Mouse (Mus musculus) C2C12 (cell line): Measurements from ENCODE around the gene Fyn. TPM values are rescaled to one million over a fixed set of nuclear protein-coding genes. Genes with fewer than 3 reads are reported as not detected.

Experiments
- H3K27me3 ChIP-seq: one replicate; pipeline ENCODE4 v1.6.1; 2011; ENCODE audit not compliant: control insufficient read depth, insufficient read depth, insufficient read length
- H3K36me3 ChIP-seq: one replicate; pipeline ENCODE4 v1.6.1; 2011; ENCODE audit not compliant: control insufficient read depth, insufficient read depth
- H3K4me3 ChIP-seq: one replicate; pipeline ENCODE4 v1.5.1; 2011; ENCODE audit warnings: mild to moderate bottlenecking, control low read depth; ENCODE audit not compliant: poor library complexity, insufficient read depth, severe bottlenecking
- H3K79me2 ChIP-seq: one replicate; pipeline ENCODE4 v1.6.1; 2011; ENCODE audit not compliant: control insufficient read depth, insufficient read depth
- H3K79me3 ChIP-seq: one replicate; pipeline ENCODE4 v1.6.1; 2011; ENCODE audit warnings: low read depth, control low read depth
- H3ac ChIP-seq: one replicate; pipeline ENCODE3; 2011; ENCODE audit warnings: low read depth; ENCODE audit not compliant: control insufficient read depth, insufficient read length
- CEBPB ChIP-seq: IDR thresholded peaks from one replicate; pipeline ENCODE4 v1.6.1; 2011; ENCODE audit warnings: low read depth, mild to moderate bottlenecking, control low read depth, moderate library complexity
- CTCF ChIP-seq: IDR thresholded peaks from one replicate; pipeline ENCODE4 v1.5.1; 2011; ENCODE audit not compliant: control insufficient read depth, insufficient read depth, insufficient read length
- FOSL1 ChIP-seq: IDR thresholded peaks from one replicate; pipeline ENCODE4 v1.8.0; 2011; ENCODE audit warnings: mild to moderate bottlenecking, low read length; ENCODE audit not compliant: poor library complexity, insufficient read depth, severe bottlenecking
- MAX ChIP-seq: IDR thresholded peaks from one replicate; pipeline ENCODE4 v1.6.1; 2011; ENCODE audit warnings: mild to moderate bottlenecking, control low read depth
- MYOD1 ChIP-seq: IDR thresholded peaks from one replicate; pipeline ENCODE4 v1.6.1; 2011; ENCODE audit warnings: low read depth; ENCODE audit not compliant: control insufficient read depth, insufficient read length
- MYOG ChIP-seq: IDR thresholded peaks from one replicate; pipeline ENCODE4 v1.6.1; 2011; ENCODE audit not compliant: control insufficient read depth, insufficient read length; ENCODE audit errors: extremely low read depth
- USF1 ChIP-seq: IDR thresholded peaks from one replicate; pipeline ENCODE4 v1.6.1; 2011; ENCODE audit warnings: low read depth, mild to moderate bottlenecking, control low read depth, moderate library complexity
- polyA plus RNA-seq: library from polyadenylated mRNA; unstranded; fragments of >200 nt; fragmentation: generic; extraction: Trizol; gene quantifications from one replicate; pipeline ENCODE4 v1.2.1, GENCODE M21; 2012; ENCODE audit warnings: missing spikeins

The Fyn gene
- polyA plus RNA-seq, 1 experiment: 16.1 TPM

DNA sequence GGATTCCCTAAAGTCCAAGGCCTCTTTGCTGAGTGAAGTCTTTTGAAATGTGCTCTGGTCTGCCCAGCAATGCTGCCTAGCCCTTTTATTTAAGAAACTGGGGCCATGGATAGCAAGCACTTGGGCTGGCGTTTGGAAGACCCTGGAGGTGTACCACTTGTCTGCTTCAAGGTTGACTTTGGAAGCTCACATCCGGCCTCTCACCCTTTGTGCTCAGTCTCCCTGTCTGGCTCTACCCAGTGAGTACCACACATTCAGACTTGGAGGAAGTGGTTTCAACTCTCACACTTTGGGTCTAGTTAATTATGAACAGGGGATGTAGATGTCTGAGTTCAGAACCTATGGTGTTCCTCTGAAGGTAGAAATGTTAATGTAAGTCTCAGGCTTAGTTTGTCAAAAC is 2.8 kb downstream of the Fyn start:
- H3ac ChIP-seq: no peak overlapping the region
- no peaks in the 10 kb centered on the region for H3K36me3 ChIP-seq
- peaks cover 56% of the 10 kb centered on the region for H3K79me2 ChIP-seq
- H3K27me3 ChIP-seq: no peaks in the 10 kb centered on the region
- TF ChIP-seq MAX: no peak
- no peak for TF ChIP-seq MYOD1
- TF ChIP-seq CTCF: no peak
- no peak for TF ChIP-seq USF1
- TF ChIP-seq FOSL1: no peak
- TF ChIP-seq MYOG: no peak
- no peak for TF ChIP-seq CEBPB
- H3K79me3 ChIP-seq: peaks cover 3% of the 10 kb centered on the region
- no peak overlapping the region for H3K4me3 ChIP-seq

DNA sequence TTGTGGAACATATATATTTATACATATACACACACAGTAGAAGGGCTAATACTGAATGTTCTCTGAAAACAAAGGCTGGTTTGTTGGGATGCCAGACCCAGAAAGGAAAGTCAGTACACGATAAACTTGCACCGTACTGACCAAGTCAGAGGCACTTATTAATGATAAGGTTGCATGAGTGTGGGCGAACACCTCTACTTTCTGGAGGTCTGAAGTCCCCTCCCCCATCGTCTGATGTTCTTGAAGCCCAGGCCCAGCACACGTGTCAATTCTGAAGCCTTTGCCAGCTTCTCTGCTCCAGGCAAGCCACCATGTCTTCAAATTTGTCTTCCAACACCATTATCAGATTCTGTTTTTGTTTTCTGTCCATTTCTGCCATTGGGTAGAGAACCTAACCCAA is 3.3 kb downstream of the Fyn start:
- peaks cover 3% of the 10 kb centered on the region for H3K79me3 ChIP-seq
- H3K36me3 ChIP-seq: no peaks in the 10 kb centered on the region
- peaks cover 61% of the 10 kb centered on the region for H3K79me2 ChIP-seq
- no peaks in the 10 kb centered on the region for H3K27me3 ChIP-seq
- H3K4me3 ChIP-seq: no peak overlapping the region
- no peak for TF ChIP-seq MYOG
- H3ac ChIP-seq: no peak overlapping the region

DNA sequence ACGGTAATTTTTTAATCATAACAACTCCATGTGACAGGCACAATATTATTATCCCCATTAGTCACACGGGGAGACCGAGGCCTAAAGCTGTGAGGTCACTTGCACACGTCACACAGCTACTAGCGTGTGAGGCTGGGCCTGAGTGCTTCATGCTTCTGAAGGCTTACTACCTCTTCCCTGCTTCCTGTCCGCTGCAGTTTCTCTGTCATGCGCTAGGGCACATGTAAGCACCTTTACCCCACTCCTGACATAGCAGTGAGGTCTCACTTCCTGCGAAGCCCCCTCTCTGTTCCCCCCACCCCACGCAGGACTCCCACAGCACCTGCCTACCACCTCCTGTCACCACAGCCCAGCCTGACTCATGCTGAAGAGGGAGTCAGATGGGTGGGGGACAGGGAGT is 8.0 kb downstream of the Fyn start:
- TF ChIP-seq CTCF (no peak), CEBPB (no peak), USF1 (no peak), MAX (no peak), MYOD1 (no peak), FOSL1 (no peak), MYOG (no peak)
- Histone ChIP-seq H3K36me3 (no peaks in the 10 kb centered on the region), H3ac (no peak overlapping the region), H3K79me2 (peaks cover 61% of the 10 kb centered on the region), H3K27me3 (no peaks in the 10 kb centered on the region), H3K79me3 (peaks cover 3% of the 10 kb centered on the region), H3K4me3 (no peak overlapping the region)

DNA sequence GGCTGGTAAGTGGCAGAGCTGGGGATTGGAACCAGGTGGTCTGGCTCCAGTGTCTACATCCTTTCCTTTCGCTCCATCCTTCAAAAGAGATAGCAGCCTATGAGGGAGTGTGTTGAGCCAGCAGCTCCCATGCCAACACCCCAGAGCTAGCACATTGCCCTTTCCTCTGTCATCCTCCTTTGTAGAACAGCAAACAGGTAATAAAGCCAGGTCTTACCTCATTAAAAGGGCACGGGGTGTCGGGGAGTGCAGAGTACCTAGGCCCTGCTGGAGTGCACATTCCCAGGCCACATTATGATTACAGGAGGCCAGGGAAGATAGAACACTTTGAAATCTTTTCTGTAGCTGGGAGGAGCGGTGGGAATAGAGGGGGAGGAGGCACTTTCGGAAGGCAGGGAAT is 8.6 kb downstream of the Fyn start:
- Histone ChIP-seq H3K79me2 (peaks cover 61% of the 10 kb centered on the region), H3K27me3 (no peaks in the 10 kb centered on the region), H3K79me3 (peaks cover 5% of the 10 kb centered on the region), H3ac (no peak overlapping the region), H3K36me3 (no peaks in the 10 kb centered on the region), H3K4me3 (no peak overlapping the region)
- TF ChIP-seq CEBPB (no peak), FOSL1 (no peak), MYOG (no peak), CTCF (no peak), MYOD1 (no peak), USF1 (no peak), MAX (no peak)

DNA sequence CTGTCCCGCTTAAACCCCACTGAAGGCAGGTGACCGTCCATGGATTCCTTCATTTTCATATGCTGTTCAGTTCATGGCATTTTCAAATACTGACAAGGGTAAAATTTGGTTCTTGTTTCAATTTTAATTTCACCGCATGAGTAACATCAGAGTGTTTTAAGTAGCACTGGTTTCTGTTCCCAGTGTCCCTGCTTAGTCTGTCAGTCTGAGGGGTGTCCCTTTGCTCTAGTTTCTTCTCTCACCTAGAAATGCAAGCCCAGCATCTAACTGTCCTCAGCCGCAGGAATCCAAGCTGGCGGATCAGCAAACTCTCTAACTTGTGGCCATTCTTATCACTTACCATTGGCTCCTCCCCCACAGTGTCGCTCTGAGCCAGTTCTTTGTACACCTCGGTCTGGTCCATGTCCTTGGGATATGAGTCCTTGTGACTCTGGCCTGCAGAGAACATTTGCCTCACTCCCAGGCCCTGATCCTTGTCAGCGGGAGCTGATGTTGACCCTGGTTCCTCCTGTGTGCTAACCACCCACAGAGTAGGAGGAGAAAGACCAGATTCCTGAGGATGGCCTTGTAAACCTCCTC is 9.5 kb downstream of the Fyn start:
- Histone ChIP-seq H3ac (no peak overlapping the region), H3K4me3 (no peak overlapping the region), H3K36me3 (no peaks in the 10 kb centered on the region), H3K27me3 (no peaks in the 10 kb centered on the region), H3K79me3 (peaks cover 5% of the 10 kb centered on the region), H3K79me2 (peaks cover 58% of the 10 kb centered on the region)
- TF ChIP-seq MAX (no peak), MYOD1 (no peak), USF1 (no peak), CTCF (no peak), CEBPB (no peak), FOSL1 (no peak), MYOG (no peak)

DNA sequence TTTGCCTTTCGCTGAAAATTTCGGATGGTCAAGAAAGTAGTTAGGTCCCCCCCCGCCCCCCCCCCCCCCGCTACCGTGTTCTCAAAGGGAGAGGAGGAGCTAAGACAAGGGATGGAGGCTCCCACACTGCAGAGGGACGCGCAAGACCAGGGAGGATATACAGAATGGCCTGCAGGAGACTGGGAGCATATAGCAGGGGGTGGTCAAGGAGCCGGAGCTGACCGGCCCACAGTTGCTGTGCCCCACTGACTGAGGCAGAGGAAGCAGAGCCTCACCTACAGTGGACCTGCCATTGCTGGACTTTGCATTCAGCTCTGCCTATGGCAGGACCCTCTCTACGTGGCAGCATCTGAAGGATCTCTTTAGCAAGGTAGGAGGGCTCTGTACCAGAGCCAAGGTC is 10.6 kb downstream of the Fyn start:
- TF ChIP-seq CTCF (no peak), USF1 (no peak)
- peaks cover 5% of the 10 kb centered on the region for H3K79me3 ChIP-seq
- H3K4me3 ChIP-seq: no peak overlapping the region

More for the DNA sequence above, 10.6 kb downstream of the Fyn start:
- Histone ChIP-seq H3K36me3 (no peaks in the 10 kb centered on the region), H3K27me3 (no peaks in the 10 kb centered on the region), H3K79me2 (peaks cover 47% of the 10 kb centered on the region), H3ac (no peak overlapping the region)
